Mouse (Mus musculus) left cerebral cortex, postnatal 10 days (tissue): ENCODE results near the gene Gm20388. TPM values are rescaled to one million over a fixed set of nuclear protein-coding genes. Genes with fewer than 3 reads are reported as not detected.
"Not testable (repeated sequence)": the region's sequence is repeated elsewhere in the genome, so short reads cannot be mapped to it uniquely, and the experiment has no call there.

ENCODE experiments used
- DNase-seq, 2 experiments: peaks; one replicate each; pipeline ENCODE4 v3.0.0; 2021 to 2022; ENCODE audit warnings: low spot score in 2 of 2, mixed read lengths in 1 of 2; ENCODE audit errors: extremely low spot score in 1 of 2
- intact Hi-C: fragments of 180-260 bp; cut with DNase I; formaldehyde crosslinking; loops from one replicate; pipeline ENCODE4 v1.15.1; 2025
- total RNA-seq, 2 experiments: library from RNA; stranded (reverse); gene quantifications; 2 replicates each; pipeline ENCODE4 v1.2.3; 2021

Gm20388 gene
- total RNA-seq, 2 experiments from 2014 or later: 4.4 to 9.0 TPM

DNA sequence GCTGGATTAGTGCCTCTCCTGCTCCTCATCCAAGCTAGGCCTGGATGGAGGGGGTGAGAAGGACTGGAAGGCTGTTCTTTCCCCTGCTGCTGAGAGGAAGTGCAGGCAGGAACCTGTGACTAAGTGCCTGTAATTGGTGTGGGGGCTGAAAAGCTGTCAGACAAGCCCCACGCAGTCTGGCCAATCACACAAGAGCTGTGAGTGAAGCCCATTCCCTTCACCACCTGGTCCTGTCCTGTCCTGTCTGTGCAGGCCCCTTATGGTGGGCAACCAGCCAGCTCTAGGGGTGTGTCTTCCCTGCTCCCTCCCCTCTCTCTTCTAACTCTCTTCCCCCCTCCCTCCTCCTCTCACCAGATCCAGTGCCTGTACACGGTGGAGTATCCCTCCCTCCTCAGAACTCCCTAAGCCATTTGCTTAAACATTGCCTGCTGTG lies 3227.0 kb downstream of the Gm20388 start:
- DNase-seq: peak; percentile 31 to 74
- intact Hi-C loops: no loop called here

DNA sequence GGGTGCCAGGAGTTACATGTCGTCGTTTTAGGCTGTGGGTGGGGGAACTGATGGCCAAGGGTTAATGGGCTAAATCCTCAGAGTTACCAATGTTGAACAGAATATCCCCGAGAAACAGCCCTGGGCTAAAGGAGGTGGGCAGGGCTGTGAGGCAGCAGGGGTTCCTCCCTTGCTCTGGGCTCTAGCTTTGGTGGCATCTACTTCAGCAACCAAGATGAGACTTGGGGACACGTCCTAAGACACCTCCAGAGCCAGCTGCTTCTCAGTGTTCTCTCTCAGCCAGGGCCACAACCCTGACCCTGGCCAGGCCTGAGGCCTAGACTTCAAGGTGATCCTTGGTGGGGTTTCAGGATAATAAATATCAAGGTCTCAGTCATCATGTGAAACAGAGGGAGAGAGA lies 3228.1 kb downstream of the Gm20388 start:
- no peak for DNase-seq

GRCm38 (mm10) chr8:123141741-123142462 lies 3231.3 kb downstream of the Gm20388 start:
- intact Hi-C loops: no loop called here
- DNase-seq: peak; percentile 79 to 82

More for the DNA sequence above, 3228.1 kb downstream of the Gm20388 start:
- intact Hi-C loops: no loop called here

- intact Hi-C loops: loop anchor here (5.0 kb wide), 1 partner anchor 42 kb away; the partner anchor contains the start of gene Dpep1
- peak in 1 of 2 experiments; percentile 42 for DNase-seq
These were observed 3234.6 kb downstream of the Gm20388 start for GRCm38 (mm10) chr8:123145279-123145678.

- no peak for DNase-seq
- intact Hi-C loops: loop anchor here (5.0 kb wide), 1 partner anchor 41 kb away; the partner anchor contains the start of gene Dpep1
These were observed 3235.7 kb downstream of the Gm20388 start for GRCm38 (mm10) chr8:123146390-123146789.

- peak in 1 of 2 experiments; percentile 66 for DNase-seq
These were observed 3240.1 kb downstream of the Gm20388 start for GRCm38 (mm10) chr8:123150737-123151171.

DNA sequence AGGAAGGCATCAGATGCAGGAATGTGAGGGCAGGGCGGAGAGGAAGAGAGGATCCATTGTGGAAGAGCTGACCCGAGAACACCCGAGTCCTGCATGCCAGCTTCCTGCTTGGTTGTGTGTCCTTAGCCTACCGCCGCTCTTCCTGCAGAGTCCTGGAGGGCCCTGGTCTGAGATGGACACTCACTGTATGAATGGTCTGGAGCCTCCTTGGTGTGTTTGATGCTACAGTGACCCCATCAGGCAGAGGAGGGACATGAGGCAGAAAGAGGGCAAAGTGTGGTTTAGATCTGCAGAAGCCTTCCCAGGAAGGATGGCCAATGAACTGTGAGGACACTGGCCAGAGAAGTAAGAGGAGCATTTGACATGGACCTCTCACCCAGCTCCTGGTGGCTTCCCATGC lies 3244.5 kb downstream of the Gm20388 start:
- intact Hi-C loops: no loop called here
- DNase-seq: no peak

More at GRCm38 (mm10) chr8:123150737-123151171, 3240.1 kb downstream of the Gm20388 start:
- intact Hi-C loops: no loop called here

DNA sequence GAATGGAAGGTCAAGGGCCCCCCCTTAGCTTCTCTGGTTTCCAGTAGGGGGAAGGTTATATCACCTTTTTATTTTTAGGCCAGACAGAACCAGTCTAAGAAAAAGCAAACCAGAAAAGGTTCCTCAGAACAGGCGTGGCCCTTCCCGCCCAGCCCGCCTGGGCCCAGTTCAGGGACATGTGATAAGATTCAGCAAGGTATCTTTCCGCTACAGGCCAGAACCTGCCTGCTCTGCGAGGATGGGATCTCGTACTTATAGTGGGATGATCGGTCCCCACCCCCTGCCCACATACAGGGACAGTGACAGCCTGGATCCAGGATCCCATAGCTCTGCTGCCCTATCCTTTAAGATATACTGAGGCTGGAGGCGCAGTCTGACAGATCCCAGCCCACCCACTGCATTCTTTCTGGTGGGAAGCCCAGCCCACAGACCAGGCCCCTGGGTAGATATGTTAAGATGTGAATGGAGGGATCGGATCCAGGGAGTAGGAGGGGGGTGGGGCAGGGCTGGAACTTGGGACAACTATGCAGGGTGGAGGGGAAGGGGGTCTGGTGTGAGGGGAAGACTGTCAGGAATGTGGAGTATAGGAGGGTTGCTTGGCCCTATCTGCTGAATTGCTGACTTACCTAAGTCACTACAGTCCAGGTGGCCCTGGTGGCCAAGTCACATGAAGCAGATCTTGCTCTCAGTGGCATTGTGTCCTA lies 3245.6 kb downstream of the Gm20388 start:
- no peak for DNase-seq
- intact Hi-C loops: no loop called here

GRCm38 (mm10) chr8:123157888-123158465 lies 3247.3 kb downstream of the Gm20388 start, which contains the start of gene Sult5a1:
Gene Sult5a1, minus strand, starts transcription at chr8:123158315.
- intact Hi-C loops: no loop called here
- DNase-seq: no peak

DNA sequence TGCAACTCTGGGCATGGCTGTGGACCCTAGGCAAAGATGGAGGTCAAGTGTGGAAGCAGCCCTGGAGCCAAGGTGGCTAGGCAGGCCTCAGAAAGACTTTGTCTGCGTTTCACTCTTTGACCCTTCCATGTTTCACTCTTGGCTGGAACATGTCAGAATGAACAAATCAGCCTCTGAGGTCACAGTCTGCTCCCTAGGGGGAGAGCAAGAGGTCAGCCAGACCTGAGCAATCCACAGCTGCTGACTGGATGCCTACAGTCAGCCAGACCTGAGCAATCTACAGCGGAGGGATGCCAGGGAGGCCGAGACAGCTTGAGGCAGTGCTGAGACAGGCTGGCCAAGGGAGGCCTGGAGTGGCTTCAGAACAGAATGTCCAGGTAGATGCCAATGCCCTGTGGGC lies 3270.8 kb downstream of the Gm20388 start:
- no peak for DNase-seq
- intact Hi-C loops: no loop called here

- DNase-seq: no peak
- intact Hi-C loops: loop anchor here (5.0 kb wide), 1 partner anchor 38 kb away; no protein-coding TSS in a partner anchor
These were observed 3275.1 kb downstream of the Gm20388 start, which contains the start of gene Dpep1 for GRCm38 (mm10) chr8:123185566-123186409. Gene Dpep1, plus strand, starts transcription at chr8:123186242.

- no peak for DNase-seq
- intact Hi-C loops: loop anchor here (5.0 kb wide), 1 partner anchor 41 kb away; no protein-coding TSS in a partner anchor
These were observed 3277.4 kb downstream of the Gm20388 start for GRCm38 (mm10) chr8:123188006-123188405.

- no peak for DNase-seq
- intact Hi-C loops: loop anchor here (5.0 kb wide), 1 partner anchor 42 kb away; no protein-coding TSS in a partner anchor
These were observed 3278.2 kb downstream of the Gm20388 start for GRCm38 (mm10) chr8:123188841-123189240.

DNA sequence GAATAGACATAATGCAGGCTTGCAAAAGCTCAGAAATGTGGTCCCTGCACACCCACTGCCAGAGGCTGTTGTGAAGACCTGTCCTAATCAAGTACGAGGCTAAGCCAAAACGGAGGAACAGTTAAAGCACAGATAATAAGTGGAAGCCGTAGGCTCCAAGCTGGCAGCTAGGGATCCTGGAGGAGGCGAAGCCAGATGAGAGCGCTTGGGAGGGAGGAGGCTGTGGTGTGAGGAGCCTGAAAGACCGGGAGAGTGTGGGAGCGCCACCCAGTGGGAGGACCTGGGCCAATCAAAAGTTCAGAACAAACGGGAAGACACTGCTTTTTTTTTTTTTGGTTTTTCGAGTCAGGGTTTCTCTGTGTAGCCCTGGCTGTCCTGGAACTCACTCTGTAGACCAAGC lies 3280.0 kb downstream of the Gm20388 start:
- DNase-seq: peak; percentile 49 to 85

DNA sequence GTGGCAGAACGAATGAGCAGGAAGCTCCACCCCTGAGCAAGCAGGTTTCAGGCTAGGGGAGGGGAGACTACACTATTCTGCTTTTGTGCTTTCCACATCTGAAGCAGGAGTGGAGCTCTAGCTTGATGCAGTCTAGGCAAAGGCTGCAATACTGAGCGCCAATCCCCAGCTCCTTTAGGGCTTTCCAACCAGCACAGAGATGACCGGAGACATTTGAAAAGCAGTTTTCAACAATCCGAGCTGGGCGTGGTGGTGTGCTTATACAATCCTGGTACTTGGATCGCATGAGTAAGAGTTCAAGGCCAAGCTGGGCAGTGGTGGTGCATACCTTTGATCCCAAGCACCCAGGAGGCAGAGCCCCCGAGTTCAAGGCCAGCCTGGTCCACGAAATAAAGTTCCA lies 3281.3 kb downstream of the Gm20388 start:
- no peak for DNase-seq
- intact Hi-C loops: no loop called here

More for the DNA sequence above, 3280.0 kb downstream of the Gm20388 start:
- intact Hi-C loops: no loop called here

- DNase-seq: no peak
- intact Hi-C loops: no loop called here
These were observed 3283.1 kb downstream of the Gm20388 start for GRCm38 (mm10) chr8:123193771-123194170.

DNA sequence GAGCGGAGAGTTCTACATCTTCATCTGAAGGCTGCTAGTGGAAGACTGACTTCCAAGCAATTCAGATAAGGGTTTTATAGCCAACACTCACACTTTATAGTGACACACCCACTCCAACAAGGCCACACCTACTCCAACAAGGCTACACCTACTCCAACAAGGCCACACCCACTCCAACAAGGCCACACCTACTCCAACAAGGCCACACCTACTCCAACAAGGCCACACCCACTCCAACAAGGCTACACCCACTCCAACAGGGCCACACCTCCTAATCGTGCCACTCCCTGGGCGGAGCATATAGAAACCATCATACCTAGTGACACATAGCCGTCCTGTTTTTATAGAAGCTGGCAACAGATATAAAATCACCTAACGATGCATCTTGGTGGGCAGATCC lies 3286.4 kb downstream of the Gm20388 start:
- DNase-seq: not testable (repeated sequence)
- intact Hi-C loops: loop anchor here (5.0 kb wide), 1 partner anchor 360 kb away; no protein-coding TSS in a partner anchor

DNA sequence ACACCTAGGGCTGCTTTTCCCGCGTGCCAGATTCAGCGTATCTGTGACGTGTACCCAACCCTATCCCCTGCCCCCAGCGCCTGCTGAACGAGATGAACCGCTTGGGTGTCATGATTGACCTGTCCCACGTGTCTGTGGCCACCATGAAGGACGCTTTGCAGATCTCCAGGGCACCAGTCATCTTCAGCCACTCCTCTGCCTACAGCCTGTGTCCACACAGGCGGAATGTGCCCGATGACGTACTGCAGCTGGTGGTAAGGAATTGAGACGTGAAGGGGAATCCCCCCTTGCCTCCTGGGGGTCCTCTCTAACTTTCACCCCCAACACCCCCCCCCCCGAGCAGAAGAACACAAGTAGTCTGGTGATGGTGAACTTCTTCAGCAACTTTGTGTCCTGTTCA lies 3289.2 kb downstream of the Gm20388 start:
- no peak for DNase-seq
- intact Hi-C loops: loop anchor here (5.0 kb wide), 2 partner anchors 93 to 363 kb away; no protein-coding TSS in a partner anchor
